Mouse (Mus musculus) CH12.LX (cell line): ENCODE data around the gene Cmip. TPM values are rescaled to one million over a fixed set of nuclear protein-coding genes. Genes with fewer than 3 reads are reported as not detected.

ENCODE experiments used
- DNase-seq: peaks from one replicate; pipeline ENCODE4 v3.0.0-alpha.2; 2013; ENCODE audit errors: extremely low read depth
- H3K27ac ChIP-seq: 2 replicates; pipeline ENCODE4 v1.5.1; 2012; ENCODE audit warnings: low read depth, mild to moderate bottlenecking, control low read depth, moderate library complexity; ENCODE audit not compliant: insufficient read depth
- H3K27me3 ChIP-seq: replicated peaks from 2 replicates; pipeline ENCODE3; 2012; ENCODE audit warnings: inconsistent platforms
- H3K36me3 ChIP-seq, 2 experiments: replicated peaks in 1 of 2; 2 replicates each; pipeline versions ENCODE3 to v1.6.1; 2012; ENCODE audit warnings: inconsistent platforms in 1 of 2, low read length in 1 of 2, mild to moderate bottlenecking in 1 of 2, mixed read lengths in 1 of 2, moderate library complexity in 1 of 2; ENCODE audit not compliant: control insufficient read depth in 1 of 2, insufficient read depth in 1 of 2
- H3K4me1 ChIP-seq, 2 experiments: 2 replicates each; pipeline ENCODE4 v1.6.1; 2012; ENCODE audit warnings: inconsistent platforms in 1 of 2, moderate library complexity in 1 of 2; ENCODE audit not compliant: insufficient read depth in 2 of 2, control insufficient read depth in 1 of 2
- H3K4me2 ChIP-seq: 2 replicates; pipeline ENCODE4 v1.6.1; 2012; ENCODE audit warnings: low read depth, mild to moderate bottlenecking, control low read depth; ENCODE audit not compliant: poor library complexity, insufficient read depth, severe bottlenecking
- H3K4me3 ChIP-seq, 3 experiments: fragments of 150-350 bp in 1 of 3; sonication (generic) in 1 of 3; replicated peaks in 1 of 3; 2 replicates each; pipeline versions ENCODE3 to v1.5.1; 2011 to 2012; ENCODE audit warnings: low read depth in 2 of 3, low read length in 2 of 3, mild to moderate bottlenecking in 2 of 3, moderate library complexity in 2 of 3, control low read depth in 1 of 3, improper control_type of control experiment in 1 of 3, inconsistent platforms in 1 of 3, mixed read lengths in 1 of 3; ENCODE audit not compliant: poor library complexity in 1 of 3
- H3K79me2 ChIP-seq: replicated peaks from 2 replicates; pipeline ENCODE4 v1.6.1; 2012; ENCODE audit warnings: mild to moderate bottlenecking, moderate library complexity; ENCODE audit not compliant: control insufficient read depth, poor library complexity, insufficient read depth, severe bottlenecking; ENCODE audit errors: extremely low read depth
- H3K9ac ChIP-seq: 2 replicates; pipeline ENCODE4 v1.6.1; 2012; ENCODE audit warnings: low read depth, mild to moderate bottlenecking, control low read depth, moderate library complexity; ENCODE audit not compliant: insufficient read depth
- H3K9me3 ChIP-seq: replicated peaks from 2 replicates; pipeline ENCODE3; 2012; ENCODE audit warnings: low read length, inconsistent platforms, mixed read lengths
- CHD2 ChIP-seq: IDR thresholded peaks from 2 replicates; pipeline ENCODE4 v1.6.1; 2011; ENCODE audit warnings: low read length, improper control_type of control experiment
- CTCF ChIP-seq, 2 experiments: IDR thresholded peaks in 1 of 2; conservative IDR thresholded peaks in 1 of 2; 2 replicates each; pipeline ENCODE4 v1.5.1; 2011 to 2012; ENCODE audit warnings: low read depth in 2 of 2, low read length in 2 of 2, improper control_type of control experiment in 1 of 2, inconsistent platforms in 1 of 2, mild to moderate bottlenecking in 1 of 2, moderate library complexity in 1 of 2
- EP300 ChIP-seq: IDR thresholded peaks from 2 replicates; pipeline ENCODE4 v1.6.1; 2011; ENCODE audit warnings: low read length, improper control_type of control experiment
- JUN ChIP-seq: IDR thresholded peaks from 2 replicates; pipeline ENCODE4 v1.6.1; 2011; ENCODE audit warnings: low read depth, mild to moderate bottlenecking, low read length, improper control_type of control experiment, moderate library complexity; ENCODE audit not compliant: insufficient read depth
- MAFK ChIP-seq: IDR thresholded peaks from 2 replicates; pipeline ENCODE4 v1.6.1; 2011; ENCODE audit warnings: low read length, improper control_type of control experiment; ENCODE audit not compliant: insufficient replicate concordance
- MAZ ChIP-seq: IDR thresholded peaks from 2 replicates; pipeline ENCODE4 v1.6.1; 2012; ENCODE audit warnings: low read depth, mild to moderate bottlenecking, inconsistent platforms, low read length, improper control_type of control experiment, moderate library complexity
- MXI1 ChIP-seq: IDR thresholded peaks from 2 replicates; pipeline ENCODE4 v1.6.1; 2011; ENCODE audit warnings: mild to moderate bottlenecking, low read depth, low read length, improper control_type of control experiment
- NELFE ChIP-seq: IDR thresholded peaks from 2 replicates; pipeline ENCODE4 v1.6.1; 2011; ENCODE audit warnings: low read depth, low read length, improper control_type of control experiment
- NRF1 ChIP-seq: IDR thresholded peaks from 2 replicates; pipeline ENCODE4 v1.6.1; 2014; ENCODE audit warnings: low read depth, mild to moderate bottlenecking, inconsistent platforms, low read length, improper control_type of control experiment, moderate library complexity
- PAX5 ChIP-seq: IDR thresholded peaks from 2 replicates; pipeline ENCODE4 v1.6.1; 2012; ENCODE audit warnings: low read length, inconsistent platforms, mixed read lengths
- POLR2A ChIP-seq: IDR thresholded peaks from 2 replicates; pipeline ENCODE4 v1.6.1; 2011; ENCODE audit warnings: low read depth, mild to moderate bottlenecking, improper control_type of control experiment, low read length
- POLR2AphosphoS2 ChIP-seq: IDR thresholded peaks from 2 replicates; pipeline ENCODE4 v1.6.1; 2011; ENCODE audit warnings: low read depth, low read length, improper control_type of control experiment
- UBTF ChIP-seq: IDR thresholded peaks from 2 replicates; pipeline ENCODE4 v1.6.1; 2012; ENCODE audit warnings: low read depth, mild to moderate bottlenecking, inconsistent platforms, low read length, improper control_type of control experiment, moderate library complexity
- USF2 ChIP-seq: conservative IDR thresholded peaks from 2 replicates; pipeline ENCODE4 v1.6.1; 2011; ENCODE audit warnings: low read depth, low read length, improper control_type of control experiment
- ZKSCAN1 ChIP-seq: IDR thresholded peaks from 2 replicates; pipeline ENCODE4 v1.6.1; 2012; ENCODE audit warnings: low read depth, inconsistent platforms, low read length, improper control_type of control experiment, borderline replicate concordance
- ZMIZ1 ChIP-seq: IDR thresholded peaks from 2 replicates; pipeline ENCODE4 v1.6.1; 2012; ENCODE audit warnings: low read depth, mild to moderate bottlenecking, inconsistent platforms, low read length, improper control_type of control experiment
- dilution Hi-C: fragments of 300-500 bp; cut with MboI; formaldehyde crosslinking; loops from 2 replicates; pipeline ENCODE4 v1.14.3; 2020; ENCODE audit warnings: low sequenced_read_pairs; ENCODE audit not compliant: extremely low pct_unique_long_range_greater_than_20kb, extremely low pct_ligation_motif_present
- in situ Hi-C: fragments of 300-500 bp; cut with MboI; formaldehyde crosslinking; loops from 3 replicates; pipeline ENCODE4 v1.14.3; 2019; ENCODE audit warnings: low sequenced_read_pairs, low pct_ligation_motif_present, low pct_unique_long_range_greater_than_20kb, mixed read lengths
- polyA plus RNA-seq: library from polyadenylated mRNA; unstranded; fragments of >175 nt; gene quantifications from 2 replicates; pipeline ENCODE4 v1.2.1, GENCODE M21; 2012; ENCODE audit warnings: low read depth; ENCODE audit not compliant: insufficient read length
- total RNA-seq, 2 experiments: library from RNA; depleted of rRNA; stranded (reverse); fragments of 300-350 nt in 1 of 2; fragments of >200 nt in 1 of 2; gene quantifications; 2 replicates each; pipeline ENCODE4 v1.2.3; 2012 to 2014

Gene Cmip
- total and polyA plus RNA-seq, 3 experiments, result 5.2 to 39.0 (median 16.5) TPM

- Histone ChIP-seq H3K79me2 (peaks cover 24% of the 10 kb centered on the region), H3K4me3 (no peak overlapping the region), H3K4me1 (peaks cover 19 to 83% of the 10 kb centered on the region in 2 experiments), H3K36me3 (peaks cover 0 to 63% of the 10 kb centered on the region in 2 experiments), H3K9me3 (no peaks in the 10 kb centered on the region), H3K27me3 (no peaks in the 10 kb centered on the region), H3K9ac (no peak overlapping the region), H3K27ac (no peak overlapping the region), H3K4me2 (no peak overlapping the region)
- dilution Hi-C loops, result no loop called here
- TF ChIP-seq MXI1 (no peak), MAFK (no peak), NELFE (no peak), UBTF (no peak)
- in situ Hi-C loops, result no loop called here
- DNase-seq, result no peak
Measured at GRCm38 (mm10) chr8:117292262-117292661, 35.4 kb downstream of the Cmip start.

DNA sequence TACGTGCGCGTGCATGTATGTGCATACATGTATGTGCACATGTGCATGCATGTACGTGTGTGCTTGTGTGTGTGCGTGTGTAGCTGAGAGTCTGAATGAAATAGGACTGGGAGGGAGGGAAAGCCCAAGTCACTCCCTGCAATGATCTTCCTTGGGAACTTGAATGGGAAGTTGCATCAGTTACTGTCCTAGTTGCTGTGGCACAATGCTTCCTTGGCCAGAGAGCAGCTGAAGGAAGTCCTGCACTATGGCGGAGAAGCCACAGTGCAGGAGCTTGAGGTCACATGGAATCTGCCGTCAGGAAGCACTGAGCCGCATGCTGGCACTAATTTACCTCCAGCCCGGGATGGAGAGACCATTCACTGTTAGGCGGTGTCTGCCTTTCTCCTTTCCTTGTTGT is 37.9 kb downstream of the Cmip start:
- no peak for DNase-seq
- peaks cover 12% of the 10 kb centered on the region for H3K79me2 ChIP-seq
- H3K27ac ChIP-seq, result no peak overlapping the region
- no peak overlapping the region for H3K9ac ChIP-seq
- no peak overlapping the region for H3K4me2 ChIP-seq
- H3K4me1 ChIP-seq, result peaks cover 12 to 88% of the 10 kb centered on the region in 2 experiments
- in situ Hi-C loops, result no loop called here
- TF ChIP-seq CTCF (conservative IDR thresholded peaks at IDR 0.05 in 1 of 2, IDR thresholded peaks at IDR 0.05 in 1 of 2; ENCODE audit: low read depth in 2 of 2, low read length in 2 of 2) (no peak), USF2 (no peak), POLR2A (no peak), ZMIZ1 (no peak), POLR2AphosphoS2 (no peak), NRF1 (no peak), EP300 (no peak), MXI1 (no peak), PAX5 (no peak), ZKSCAN1 (no peak), MAZ (no peak), CHD2 (no peak), JUN (no peak)
- no peaks in the 10 kb centered on the region for H3K9me3 ChIP-seq
- H3K36me3 ChIP-seq, result peaks cover 0 to 67% of the 10 kb centered on the region in 2 experiments
- dilution Hi-C loops, result no loop called here
- no peaks in the 10 kb centered on the region for H3K27me3 ChIP-seq
- peak overlapping the region in 1 of 3 experiments; percentile 7 for H3K4me3 ChIP-seq
